Mouse (Mus musculus) liver, postnatal 0 days (tissue): ENCODE measurements at regions not wholly inside any gene's neighbourhood (a gene's known extent, or its start where the extent isn't known, plus 50 kb on each side); places are given as distances from the start of the nearest gene placed in this dataset.

ENCODE experiments used
- ATAC-seq: fragments of 200-750 bp; cut with Nextera tagmentation; 2 replicates; pipeline ENCODE4 v1.8.0; 2017; ENCODE audit warnings: mild to moderate bottlenecking, moderate library complexity
- DNase-seq: peaks from one replicate; pipeline ENCODE4 v3.0.0-alpha.2; 2016
- H3K27ac ChIP-seq: fragments of 300-500 bp; sonication (generic); 2 replicates; pipeline ENCODE4 v1.5.1; 2014; ENCODE audit warnings: antibody characterized with exemption, moderate library complexity, mild to moderate bottlenecking, low read depth
- H3K27me3 ChIP-seq: fragments of 300-500 bp; sonication (generic); 2 replicates; pipeline ENCODE4 v1.6.1; 2014; ENCODE audit warnings: low read length, control low read depth, mixed read lengths; ENCODE audit not compliant: insufficient read depth
- H3K36me3 ChIP-seq: fragments of 300-500 bp; sonication (generic); replicated peaks from 2 replicates; pipeline ENCODE4 v1.6.1; 2014; ENCODE audit warnings: mild to moderate bottlenecking, control low read depth, low read length, moderate library complexity, mixed read lengths; ENCODE audit not compliant: insufficient read depth
- H3K4me1 ChIP-seq: fragments of 300-500 bp; sonication (generic); 2 replicates; pipeline ENCODE4 v1.6.1; 2014; ENCODE audit warnings: antibody characterized with exemption, mild to moderate bottlenecking, control low read depth; ENCODE audit not compliant: insufficient read depth
- H3K4me2 ChIP-seq: fragments of 300-500 bp; sonication (generic); 2 replicates; pipeline ENCODE4 v1.6.1; 2014; ENCODE audit warnings: low read depth, mild to moderate bottlenecking, low read length, moderate library complexity, mixed read lengths
- H3K4me3 ChIP-seq: fragments of 300-500 bp; sonication (generic); 2 replicates; pipeline ENCODE4 v1.5.1; 2014; ENCODE audit warnings: low read depth, low read length
- H3K9ac ChIP-seq: fragments of 300-500 bp; sonication (generic); replicated peaks from 2 replicates; pipeline ENCODE4 v1.6.1; 2014; ENCODE audit warnings: mild to moderate bottlenecking, moderate library complexity
- H3K9me3 ChIP-seq: fragments of 300-500 bp; sonication (generic); 2 replicates; pipeline ENCODE4 v1.6.1; 2016; ENCODE audit warnings: mild to moderate bottlenecking, control low read depth, low read length, mixed read lengths
- CTCF ChIP-seq: sonication (generic); IDR thresholded peaks from 2 replicates; pipeline ENCODE4 v1.5.1; 2016; ENCODE audit warnings: antibody characterized with exemption, low read depth
- EP300 ChIP-seq: IDR thresholded peaks from 2 replicates; pipeline ENCODE4 v1.6.1; 2016; ENCODE audit warnings: antibody characterized with exemption, low read depth, mild to moderate bottlenecking
- WGBS: fragments of 180-500 bp; shearing (Covaris S2); extraction: QIAGEN DNeasy Blood & Tissue Kit; methylation state at CpG from one replicate; pipeline ENCODE4 v1.1.7; 2014; ENCODE audit not compliant: insufficient replicate concordance; 5-methylcytosine and 5-hydroxymethylcytosine counted together

GRCm38 (mm10) chr3:53393945-53394344 lies 69.2 kb downstream of the Nhlrc3 start:
- WGBS: 78% methylated on average over 7 of the region's 7 CpGs
- no peaks in the 10 kb centered on the region for H3K36me3 ChIP-seq
- H3K4me1 ChIP-seq: no peaks in the 10 kb centered on the region
- no peaks in the 10 kb centered on the region for H3K9me3 ChIP-seq
- ATAC-seq (no peak), DNase-seq (no peak)
- no peak overlapping the region for H3K9ac ChIP-seq
- no peak overlapping the region for H3K4me2 ChIP-seq
- TF ChIP-seq CTCF (no peak), EP300 (no peak)
- no peak overlapping the region for H3K4me3 ChIP-seq
- no peaks in the 10 kb centered on the region for H3K27me3 ChIP-seq
- H3K27ac ChIP-seq: no peak overlapping the region

GRCm38 (mm10) chr3:53381704-53382581 lies 81.2 kb downstream of the Nhlrc3 start:
- Histone ChIP-seq H3K4me3 (no peak overlapping the region), H3K9me3 (no peaks in the 10 kb centered on the region), H3K36me3 (no peaks in the 10 kb centered on the region), H3K4me1 (no peaks in the 10 kb centered on the region), H3K27ac (no peak overlapping the region), H3K9ac (no peak overlapping the region), H3K27me3 (no peaks in the 10 kb centered on the region), H3K4me2 (no peak overlapping the region)
- ATAC-seq: no peak
- WGBS: 45% methylated on average over 14 of the region's 14 CpGs
- DNase-seq: no peak
- TF ChIP-seq CTCF (no peak), EP300 (no peak)

- DNase-seq (no peak), ATAC-seq (no peak)
- 60% methylated on average over 4 of the region's 4 CpGs for whole genome bisulfite sequencing
- no peak for TF ChIP-seq EP300
- TF ChIP-seq CTCF: no peak
- Histone ChIP-seq H3K4me2 (no peak overlapping the region), H3K27me3 (no peaks in the 10 kb centered on the region), H3K36me3 (no peaks in the 10 kb centered on the region), H3K9ac (no peak overlapping the region), H3K4me3 (no peak overlapping the region), H3K9me3 (no peaks in the 10 kb centered on the region), H3K27ac (no peak overlapping the region), H3K4me1 (no peaks in the 10 kb centered on the region)
These were observed 83.5 kb downstream of the Nhlrc3 start for GRCm38 (mm10) chr3:53379519-53380181.

GRCm38 (mm10) chr3:53376864-53377447 lies 86.2 kb downstream of the Nhlrc3 start:
- H3K9me3 ChIP-seq: no peaks in the 10 kb centered on the region
- DNase-seq (no peak), ATAC-seq (no peak)
- no peak overlapping the region for H3K9ac ChIP-seq
- no peak overlapping the region for H3K4me3 ChIP-seq
- H3K4me1 ChIP-seq: no peaks in the 10 kb centered on the region
- WGBS: 71% methylated on average over 3 of the region's 3 CpGs
- no peaks in the 10 kb centered on the region for H3K27me3 ChIP-seq
- TF ChIP-seq CTCF (no peak), EP300 (no peak)
- H3K27ac ChIP-seq: no peak overlapping the region
- H3K36me3 ChIP-seq: no peaks in the 10 kb centered on the region
- no peak overlapping the region for H3K4me2 ChIP-seq

- 67% methylated on average over 7 of the region's 7 CpGs for WGBS
- H3K27me3 ChIP-seq: no peaks in the 10 kb centered on the region
- H3K36me3 ChIP-seq: no peaks in the 10 kb centered on the region
- H3K9me3 ChIP-seq: peaks cover 5% of the 10 kb centered on the region
- no peak overlapping the region for H3K4me2 ChIP-seq
- DNase-seq (no peak), ATAC-seq (no peak)
- H3K4me3 ChIP-seq: no peak overlapping the region
- TF ChIP-seq EP300: no peak
- TF ChIP-seq CTCF: no peak
- no peak overlapping the region for H3K9ac ChIP-seq
- H3K27ac ChIP-seq: no peak overlapping the region
- H3K4me1 ChIP-seq: no peaks in the 10 kb centered on the region
These were observed 90.2 kb downstream of the Nhlrc3 start for GRCm38 (mm10) chr3:53372887-53373286.

- 66% methylated on average over 7 of the region's 7 CpGs for WGBS
- ATAC-seq (no peak), DNase-seq (no peak)
- Histone ChIP-seq H3K9me3 (peaks cover 5% of the 10 kb centered on the region), H3K27me3 (no peaks in the 10 kb centered on the region), H3K4me1 (no peaks in the 10 kb centered on the region), H3K9ac (no peak overlapping the region), H3K27ac (no peak overlapping the region), H3K36me3 (no peaks in the 10 kb centered on the region), H3K4me2 (no peak overlapping the region), H3K4me3 (no peak overlapping the region)
- TF ChIP-seq EP300 (no peak), CTCF (no peak)
These were observed 91.2 kb downstream of the Nhlrc3 start for GRCm38 (mm10) chr3:53371910-53372309.
